Mouse (Mus musculus): ENCODE data around the gene Slit3. TPM values are rescaled to one million over a fixed set of nuclear protein-coding genes. Genes with fewer than 3 reads are reported as not detected.
A peak's percentile ranks its signal among the peaks of the same experiment; 100 is the strongest.

Gene Slit3
- polyA plus RNA-seq, 1 experiment from 2014 or later: 14.3 TPM

- 61% methylated on average over 5 of the region's 5 CpGs for WGBS
- no peak overlapping the region for H3K4me2 ChIP-seq (replicated peaks)
- H3K27me3 ChIP-seq (ENCODE audit: control insufficient read depth, insufficient read depth, low read length): no peaks in the 10 kb centered on the region; the same call in 1 of the 2 replicates
- ATAC-seq (ENCODE audit: low FRiP score): no peak
- H3K4me3 ChIP-seq (replicated peaks; ENCODE audit: low read length): no peak overlapping the region
- H3K9ac ChIP-seq: no peak overlapping the region
- no peaks in the 10 kb centered on the region for H3K9me3 ChIP-seq (ENCODE audit: control insufficient read depth, low read length)
- H3K4me1 ChIP-seq (replicated peaks; ENCODE audit: control insufficient read depth, insufficient read depth, low read length): peaks cover 4% of the 10 kb centered on the region; the same call in 1 of the 2 replicates
- H3K36me3 ChIP-seq (replicated peaks; ENCODE audit: control insufficient read depth, insufficient read depth): no peaks in the 10 kb centered on the region
- DNase-seq (ENCODE audit: low spot score): no peak
- H3K27ac ChIP-seq: no peak overlapping the region
These were observed 349.8 kb downstream of the Slit3 start for GRCm38 (mm10) chr11:35470853-35471252.

GRCm38 (mm10) chr11:35472842-35473616 lies 352.0 kb downstream of the Slit3 start:
- WGBS: 62% methylated on average over 11 of the region's 11 CpGs
- Histone ChIP-seq H3K27me3 (ENCODE audit: control insufficient read depth, insufficient read depth, low read length) (no peaks in the 10 kb centered on the region; the same call in 1 of the 2 replicates), H3K9ac (no peak overlapping the region), H3K9me3 (ENCODE audit: control insufficient read depth, low read length) (no peaks in the 10 kb centered on the region), H3K36me3 (replicated peaks; ENCODE audit: control insufficient read depth, insufficient read depth) (no peaks in the 10 kb centered on the region), H3K4me1 (replicated peaks; ENCODE audit: control insufficient read depth, insufficient read depth, low read length) (peaks cover 4% of the 10 kb centered on the region; the same call in 1 of the 2 replicates), H3K27ac (no peak overlapping the region), H3K4me2 (replicated peaks) (no peak overlapping the region), H3K4me3 (replicated peaks; ENCODE audit: low read length) (no peak overlapping the region)
- no peak; the same call in 1 of the 2 replicates for ATAC-seq (ENCODE audit: low FRiP score)
- DNase-seq (ENCODE audit: low spot score): no peak

- DNase-seq (ENCODE audit: low spot score) (no peak), ATAC-seq (ENCODE audit: low FRiP score) (no peak)
- Histone ChIP-seq H3K27ac (no peak overlapping the region), H3K27me3 (ENCODE audit: control insufficient read depth, insufficient read depth, low read length) (no peaks in the 10 kb centered on the region; the same call in 1 of the 2 replicates), H3K4me2 (replicated peaks) (no peak overlapping the region), H3K4me3 (replicated peaks; ENCODE audit: low read length) (no peak overlapping the region), H3K9ac (no peak overlapping the region), H3K9me3 (ENCODE audit: control insufficient read depth, low read length) (no peaks in the 10 kb centered on the region), H3K4me1 (replicated peaks; ENCODE audit: control insufficient read depth, insufficient read depth, low read length) (peaks cover 4% of the 10 kb centered on the region; the same call in 1 of the 2 replicates), H3K36me3 (replicated peaks; ENCODE audit: control insufficient read depth, insufficient read depth) (no peaks in the 10 kb centered on the region)
- WGBS: 65% methylated on average over 5 of the region's 5 CpGs
These were observed 352.6 kb downstream of the Slit3 start for GRCm38 (mm10) chr11:35473617-35473996.

- Histone ChIP-seq H3K27me3 (ENCODE audit: control insufficient read depth, insufficient read depth, low read length) (no peaks in the 10 kb centered on the region), H3K36me3 (replicated peaks; ENCODE audit: control insufficient read depth, insufficient read depth) (no peaks in the 10 kb centered on the region), H3K4me2 (replicated peaks) (no peak overlapping the region), H3K9me3 (ENCODE audit: control insufficient read depth, low read length) (no peaks in the 10 kb centered on the region), H3K9ac (no peak overlapping the region), H3K27ac (no peak overlapping the region), H3K4me1 (replicated peaks; ENCODE audit: control insufficient read depth, insufficient read depth, low read length) (peaks cover 6% of the 10 kb centered on the region; the same call in 1 of the 2 replicates), H3K4me3 (replicated peaks; ENCODE audit: low read length) (no peak overlapping the region)
- DNase-seq (ENCODE audit: low spot score) (no peak), ATAC-seq (ENCODE audit: low FRiP score) (peak; percentile 57; the same call in 1 of the 2 replicates)
- WGBS: 7% methylated on average over 8 of the region's 8 CpGs
These were observed 359.1 kb downstream of the Slit3 start for GRCm38 (mm10) chr11:35480146-35480545.

- DNase-seq (ENCODE audit: low spot score) (no peak), ATAC-seq (ENCODE audit: low FRiP score) (no peak)
- H3K4me1 ChIP-seq (replicated peaks; ENCODE audit: control insufficient read depth, insufficient read depth, low read length): peaks cover 6% of the 10 kb centered on the region; the same call in 1 of the 2 replicates
- H3K4me3 ChIP-seq (replicated peaks; ENCODE audit: low read length): no peak overlapping the region
- no peak overlapping the region for H3K4me2 ChIP-seq (replicated peaks)
- no peak overlapping the region for H3K27ac ChIP-seq
- no peaks in the 10 kb centered on the region for H3K36me3 ChIP-seq (replicated peaks; ENCODE audit: control insufficient read depth, insufficient read depth)
- no peak overlapping the region for H3K9ac ChIP-seq
- H3K27me3 ChIP-seq (ENCODE audit: control insufficient read depth, insufficient read depth, low read length): no peaks in the 10 kb centered on the region
- 87% methylated on average over 9 of the region's 9 CpGs for WGBS
- H3K9me3 ChIP-seq (ENCODE audit: control insufficient read depth, low read length): no peaks in the 10 kb centered on the region
These were observed 360.8 kb downstream of the Slit3 start for GRCm38 (mm10) chr11:35481611-35482363.

GRCm38 (mm10) chr11:35487966-35488365 lies 366.9 kb downstream of the Slit3 start:
- Histone ChIP-seq H3K27ac (no peak overlapping the region), H3K9ac (no peak overlapping the region), H3K27me3 (ENCODE audit: control insufficient read depth, insufficient read depth, low read length) (no peaks in the 10 kb centered on the region), H3K4me1 (replicated peaks; ENCODE audit: control insufficient read depth, insufficient read depth, low read length) (no peaks in the 10 kb centered on the region), H3K4me3 (replicated peaks; ENCODE audit: low read length) (no peak overlapping the region), H3K36me3 (replicated peaks; ENCODE audit: control insufficient read depth, insufficient read depth) (no peaks in the 10 kb centered on the region), H3K4me2 (replicated peaks) (no peak overlapping the region), H3K9me3 (ENCODE audit: control insufficient read depth, low read length) (no peaks in the 10 kb centered on the region)
- WGBS: 63% methylated on average over 5 of the region's 5 CpGs
- ATAC-seq (ENCODE audit: low FRiP score): no peak
- DNase-seq (ENCODE audit: low spot score): no peak

GRCm38 (mm10) chr11:35491701-35492100 lies 370.7 kb downstream of the Slit3 start:
- ATAC-seq (ENCODE audit: low FRiP score): no peak
- Histone ChIP-seq H3K27me3 (ENCODE audit: control insufficient read depth, insufficient read depth, low read length) (no peaks in the 10 kb centered on the region), H3K4me2 (replicated peaks) (no peak overlapping the region), H3K27ac (no peak overlapping the region), H3K4me1 (replicated peaks; ENCODE audit: control insufficient read depth, insufficient read depth, low read length) (no peaks in the 10 kb centered on the region), H3K9me3 (ENCODE audit: control insufficient read depth, low read length) (no peaks in the 10 kb centered on the region), H3K4me3 (replicated peaks; ENCODE audit: low read length) (no peak overlapping the region), H3K9ac (no peak overlapping the region), H3K36me3 (replicated peaks; ENCODE audit: control insufficient read depth, insufficient read depth) (no peaks in the 10 kb centered on the region)
- no peak for DNase-seq (ENCODE audit: low spot score)
- WGBS: 53% methylated on average over 5 of the region's 5 CpGs

GRCm38 (mm10) chr11:35496874-35497273 lies 375.9 kb downstream of the Slit3 start:
- Histone ChIP-seq H3K4me1 (replicated peaks; ENCODE audit: control insufficient read depth, insufficient read depth, low read length) (no peaks in the 10 kb centered on the region), H3K27ac (no peak overlapping the region), H3K9ac (no peak overlapping the region), H3K4me3 (replicated peaks; ENCODE audit: low read length) (no peak overlapping the region), H3K36me3 (replicated peaks; ENCODE audit: control insufficient read depth, insufficient read depth) (no peaks in the 10 kb centered on the region), H3K4me2 (replicated peaks) (no peak overlapping the region), H3K27me3 (ENCODE audit: control insufficient read depth, insufficient read depth, low read length) (no peaks in the 10 kb centered on the region), H3K9me3 (ENCODE audit: control insufficient read depth, low read length) (no peaks in the 10 kb centered on the region)
- 41% methylated on average over 10 of the region's 10 CpGs for WGBS
- DNase-seq (ENCODE audit: low spot score): no peak
- no peak for ATAC-seq (ENCODE audit: low FRiP score)

GRCm38 (mm10) chr11:35497961-35498360 lies 376.9 kb downstream of the Slit3 start:
- H3K36me3 ChIP-seq (replicated peaks; ENCODE audit: control insufficient read depth, insufficient read depth): no peaks in the 10 kb centered on the region
- H3K27ac ChIP-seq: no peak overlapping the region
- DNase-seq (ENCODE audit: low spot score): no peak
- no peaks in the 10 kb centered on the region for H3K9me3 ChIP-seq (ENCODE audit: control insufficient read depth, low read length)
- 68% methylated on average over 8 of the region's 8 CpGs for WGBS
- H3K27me3 ChIP-seq (ENCODE audit: control insufficient read depth, insufficient read depth, low read length): 0 out of 2 replicates have a peak, but pooled peaks cover under 1% of the 10 kb centered on the region
- no peak overlapping the region for H3K9ac ChIP-seq
- ATAC-seq (ENCODE audit: low FRiP score): no peak
- H3K4me2 ChIP-seq (replicated peaks): no peak overlapping the region
- H3K4me1 ChIP-seq (replicated peaks; ENCODE audit: control insufficient read depth, insufficient read depth, low read length): no peaks in the 10 kb centered on the region
- H3K4me3 ChIP-seq (replicated peaks; ENCODE audit: low read length): no peak overlapping the region

Data from hindbrain, embryonic 14.5 days (tissue).